Mouse (Mus musculus): ENCODE measurements around the gene Flii.

Flii gene

DNA sequence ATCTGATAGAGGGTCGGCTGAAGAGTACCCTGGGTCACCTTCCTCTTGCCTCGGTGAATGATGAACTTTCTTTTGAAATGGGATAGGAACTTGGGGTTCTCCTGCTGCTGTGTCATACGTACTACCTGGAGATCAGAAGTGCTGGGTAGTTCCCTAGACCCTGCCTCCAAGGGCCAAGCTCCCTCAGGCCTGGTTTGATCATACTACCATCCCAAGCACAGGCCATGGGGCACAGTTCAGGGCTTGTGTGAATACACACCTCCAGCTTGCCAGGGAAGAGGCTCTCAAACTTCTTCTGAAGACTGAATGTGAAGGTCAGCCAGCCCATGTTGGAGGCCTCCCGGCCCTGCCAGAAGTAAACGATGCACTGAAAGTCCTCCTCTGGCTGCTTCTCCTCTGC, 11.2 kb downstream of the Flii start:
- DNase-seq (ENCODE audit: low spot score) = no peak

DNA sequence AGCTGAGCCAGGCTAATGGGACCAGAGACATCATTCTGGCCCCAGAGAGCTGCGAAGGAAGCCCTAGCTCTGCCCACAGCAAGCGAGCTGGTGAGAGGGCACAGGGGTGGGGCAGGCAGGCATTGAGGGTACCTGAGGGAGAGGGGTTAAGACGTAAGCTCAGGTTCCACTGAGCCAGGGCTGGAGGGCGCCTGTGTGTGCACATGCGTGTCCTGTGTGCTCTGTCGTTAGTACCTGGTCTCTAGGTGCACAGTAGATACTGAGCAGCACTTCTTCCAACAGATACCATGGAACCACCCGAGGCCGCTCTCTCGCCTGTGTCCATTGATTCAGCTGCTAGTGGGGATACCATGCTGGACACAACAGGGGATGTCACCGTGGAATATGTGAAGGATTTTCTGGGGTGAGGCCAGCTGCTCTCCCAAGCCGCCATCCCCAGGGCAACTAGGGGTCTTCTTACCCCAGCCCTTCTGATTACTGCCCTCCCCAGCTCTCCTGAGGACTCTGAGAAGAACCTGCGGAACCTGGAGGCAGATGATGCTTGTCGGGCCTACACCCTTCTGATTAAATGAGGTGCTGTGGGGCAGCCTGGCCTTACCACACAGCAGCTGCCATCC, 14.3 kb downstream of the Flii start:
- no peak for DNase-seq (ENCODE audit: low spot score)

DNA sequence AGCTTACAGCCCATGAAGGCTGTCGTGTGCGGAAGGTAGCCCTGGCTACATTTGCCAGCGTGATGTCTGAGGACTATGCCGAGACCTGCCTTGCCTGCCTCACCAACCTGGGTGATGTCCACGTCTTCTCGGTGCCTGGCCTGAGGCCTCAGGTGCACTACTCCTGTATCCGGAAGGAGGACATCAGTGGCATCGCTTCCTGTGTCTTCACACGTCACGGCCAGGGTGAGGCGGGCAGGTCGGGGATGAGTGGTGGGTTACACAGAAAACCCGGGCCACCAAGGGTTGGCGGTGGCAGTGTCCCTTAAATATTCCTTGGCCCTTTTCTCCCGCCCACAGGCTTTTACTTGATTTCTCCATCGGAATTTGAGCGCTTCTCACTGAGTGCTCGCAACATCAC, 15.0 kb downstream of the Flii start:
- DNase-seq (ENCODE audit: low spot score) = no peak

DNA sequence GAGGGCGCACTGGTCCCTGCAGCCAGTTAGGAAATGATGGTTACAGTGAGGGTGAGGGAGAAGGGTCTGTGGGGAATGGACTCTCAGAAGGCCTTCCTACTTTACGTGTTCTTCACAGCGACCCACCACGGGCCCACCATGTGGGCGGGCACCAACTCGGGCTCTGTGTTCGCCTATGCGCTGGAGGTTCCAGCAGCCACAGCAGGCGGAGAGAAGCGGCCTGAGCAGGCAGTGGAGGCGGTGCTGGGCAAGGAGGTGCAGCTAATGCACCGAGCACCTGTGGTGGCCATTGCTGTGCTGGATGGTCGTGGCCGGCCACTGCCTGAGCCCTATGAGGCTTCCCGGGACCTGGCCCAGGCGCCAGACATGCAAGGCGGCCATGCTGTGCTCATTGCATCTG, 15.8 kb downstream of the Flii start:
- no peak for DNase-seq (ENCODE audit: low spot score)

DNA sequence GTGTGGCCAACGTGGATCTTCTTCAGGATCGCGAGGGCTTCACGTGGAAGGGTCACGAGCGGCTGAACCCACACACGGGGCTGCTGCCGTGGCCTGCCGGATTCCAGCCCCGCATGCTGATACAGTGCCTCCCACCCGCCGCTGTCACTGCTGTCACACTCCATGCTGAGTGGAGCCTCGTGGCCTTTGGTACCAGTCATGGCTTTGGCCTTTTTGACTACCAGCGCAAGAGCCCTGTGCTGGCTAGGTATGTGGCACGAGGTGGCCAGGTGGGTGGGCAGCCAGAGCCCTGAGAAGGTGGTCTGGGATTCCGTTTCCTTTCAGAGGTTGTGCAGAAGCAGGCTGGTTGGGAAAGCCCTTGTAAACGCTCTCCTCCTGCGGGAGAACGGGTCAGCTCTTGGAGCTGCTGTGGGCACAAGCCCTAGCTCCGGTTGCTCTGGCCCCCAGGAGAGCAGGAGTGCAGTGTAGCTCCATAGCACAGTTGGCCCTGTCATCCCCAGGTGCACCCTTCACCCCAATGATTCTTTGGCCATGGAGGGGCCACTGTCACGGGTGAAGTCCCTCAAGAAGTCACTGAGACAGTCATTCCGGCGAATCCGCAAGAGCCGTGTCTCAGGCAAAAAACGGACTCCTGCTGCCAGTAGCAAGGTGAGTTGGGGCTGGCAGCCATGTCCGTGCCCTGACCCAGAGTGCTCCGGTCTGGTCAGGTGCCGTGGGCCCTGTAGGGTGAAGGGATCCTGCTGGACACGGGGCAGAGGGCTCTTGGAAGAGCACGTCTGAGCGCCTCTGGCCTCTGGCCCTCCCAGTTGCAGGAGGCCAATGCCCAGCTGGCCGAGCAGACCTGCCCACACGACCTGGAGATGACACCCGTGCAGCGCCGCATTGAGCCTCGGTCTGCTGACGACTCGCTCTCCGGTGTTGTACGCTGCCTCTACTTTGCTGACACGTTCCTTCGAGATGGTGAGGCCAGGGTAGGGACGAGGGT, 17.3 kb downstream of the Flii start:
- DNase-seq (ENCODE audit: low spot score) = no peak

DNA sequence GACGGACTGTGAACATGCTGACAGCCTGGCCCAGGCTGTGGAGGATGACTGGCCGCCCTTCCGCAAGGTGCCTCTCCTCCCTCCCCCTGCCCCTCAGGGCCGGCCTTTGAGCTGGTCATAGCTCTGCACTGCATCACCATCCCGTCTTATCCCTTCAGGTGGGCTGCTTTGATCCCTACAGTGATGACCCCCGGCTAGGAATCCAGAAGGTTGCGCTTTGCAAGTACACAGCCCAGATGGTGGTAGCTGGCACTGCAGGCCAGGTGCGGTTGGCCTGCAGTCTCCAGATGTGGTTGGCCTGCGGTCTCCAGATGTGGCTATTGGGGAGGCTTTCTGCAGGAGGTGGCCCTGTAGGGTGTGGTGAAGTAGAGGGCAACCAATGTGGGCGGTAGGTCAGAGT, 18.4 kb downstream of the Flii start:
- DNase-seq (ENCODE audit: low spot score) = no peak

DNA sequence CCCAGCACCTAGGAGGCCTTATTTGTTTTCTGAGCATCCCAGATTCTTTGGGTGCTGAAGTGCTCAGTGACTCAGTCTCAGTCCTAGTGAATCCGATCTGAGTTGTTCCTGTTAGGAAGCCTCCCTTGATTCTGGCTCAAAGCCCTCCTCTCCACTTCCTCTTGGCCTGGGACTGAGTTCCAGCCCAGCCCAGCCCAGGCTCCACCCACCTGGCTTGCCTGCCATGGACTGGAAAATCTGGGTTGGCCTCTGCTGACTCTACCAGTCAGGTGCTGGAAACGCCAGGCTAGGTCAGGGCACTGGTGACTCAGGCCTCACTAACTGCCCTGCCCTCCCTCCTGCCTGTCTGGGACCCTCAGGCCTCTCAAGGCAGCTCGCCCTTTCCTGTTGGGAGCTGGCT, 19.4 kb downstream of the Flii start:
- DNase-seq (ENCODE audit: low spot score) = peak; percentile 79

DNA sequence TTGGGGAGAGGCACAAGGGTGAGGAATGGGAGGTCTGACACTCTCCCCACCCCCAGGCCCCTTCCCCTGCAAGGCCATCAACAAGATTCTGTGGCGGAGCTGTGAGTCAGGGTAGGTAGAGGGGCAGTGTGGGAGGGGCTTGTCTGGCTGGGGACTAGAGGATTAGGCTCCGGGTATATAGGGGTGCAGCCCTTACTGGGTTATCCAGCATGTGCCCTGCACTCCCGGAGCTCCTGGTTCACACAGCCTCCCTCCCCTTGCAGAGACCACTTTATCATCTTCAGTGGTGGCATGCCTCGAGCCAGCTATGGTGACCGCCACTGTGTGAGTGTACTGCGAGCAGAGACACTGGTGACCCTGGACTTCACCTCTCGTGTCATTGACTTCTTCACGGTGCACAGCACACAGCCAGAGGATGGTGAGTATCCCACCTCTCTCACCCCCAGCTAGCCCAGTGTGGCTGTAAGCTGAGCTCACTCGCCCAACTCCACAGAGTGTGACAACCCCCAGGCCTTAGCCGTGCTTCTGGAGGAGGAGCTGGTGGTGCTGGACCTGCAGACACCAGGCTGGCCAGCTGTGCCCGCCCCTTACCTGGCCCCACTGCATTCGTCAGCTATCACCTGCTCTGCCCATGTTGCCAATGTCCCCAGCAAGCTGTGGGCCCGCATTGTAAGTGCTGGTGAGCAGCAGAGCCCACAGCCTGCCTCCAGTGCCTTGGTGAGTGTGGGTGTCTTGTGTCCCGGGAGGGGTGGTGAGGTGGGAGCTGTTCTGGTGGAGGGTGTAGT, 20.2 kb downstream of the Flii start:
- DNase-seq (ENCODE audit: low spot score) = peak; percentile 2

DNA sequence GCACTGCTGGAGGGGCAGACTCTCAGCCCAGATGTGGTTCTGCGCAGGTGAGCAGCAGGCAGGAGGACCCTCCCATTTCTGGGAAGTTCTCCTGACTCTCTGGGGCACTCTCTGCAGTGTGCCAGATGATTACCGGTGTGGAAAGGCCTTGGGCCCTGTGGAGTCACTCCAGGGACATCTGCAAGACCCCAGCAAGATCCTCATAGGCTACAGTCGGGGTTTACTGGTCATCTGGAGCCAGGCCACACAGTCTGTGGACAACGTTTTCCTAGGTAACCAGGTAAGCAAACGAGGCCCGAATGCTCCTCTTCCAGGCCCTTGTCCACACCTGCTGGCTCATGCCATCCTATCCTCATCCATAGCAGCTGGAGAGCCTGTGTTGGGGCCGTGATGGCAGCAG, 21.0 kb downstream of the Flii start:
- peak; percentile 2 for DNase-seq (ENCODE audit: low spot score)

DNA sequence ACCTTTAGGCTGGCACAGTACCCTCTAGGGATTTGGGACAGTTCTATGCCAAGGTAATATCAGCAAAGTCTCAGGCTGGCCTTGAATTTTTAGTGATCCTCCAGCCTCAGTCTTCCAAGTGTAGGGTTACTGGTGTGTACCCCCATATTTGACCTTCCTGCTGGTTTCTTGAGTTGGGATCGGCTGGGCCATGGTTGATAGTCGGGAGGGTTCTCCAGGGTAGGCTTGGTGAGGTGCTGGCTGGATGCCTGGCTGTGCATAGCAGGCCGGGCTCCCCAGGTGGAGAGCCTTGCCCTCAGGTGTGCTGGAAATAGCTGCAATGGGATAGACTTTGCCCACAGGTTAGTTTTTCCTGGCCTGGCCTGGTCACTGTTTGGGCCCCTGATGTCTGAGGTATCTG, 21.8 kb downstream of the Flii start:
- no peak for DNase-seq (ENCODE audit: low spot score)

DNA sequence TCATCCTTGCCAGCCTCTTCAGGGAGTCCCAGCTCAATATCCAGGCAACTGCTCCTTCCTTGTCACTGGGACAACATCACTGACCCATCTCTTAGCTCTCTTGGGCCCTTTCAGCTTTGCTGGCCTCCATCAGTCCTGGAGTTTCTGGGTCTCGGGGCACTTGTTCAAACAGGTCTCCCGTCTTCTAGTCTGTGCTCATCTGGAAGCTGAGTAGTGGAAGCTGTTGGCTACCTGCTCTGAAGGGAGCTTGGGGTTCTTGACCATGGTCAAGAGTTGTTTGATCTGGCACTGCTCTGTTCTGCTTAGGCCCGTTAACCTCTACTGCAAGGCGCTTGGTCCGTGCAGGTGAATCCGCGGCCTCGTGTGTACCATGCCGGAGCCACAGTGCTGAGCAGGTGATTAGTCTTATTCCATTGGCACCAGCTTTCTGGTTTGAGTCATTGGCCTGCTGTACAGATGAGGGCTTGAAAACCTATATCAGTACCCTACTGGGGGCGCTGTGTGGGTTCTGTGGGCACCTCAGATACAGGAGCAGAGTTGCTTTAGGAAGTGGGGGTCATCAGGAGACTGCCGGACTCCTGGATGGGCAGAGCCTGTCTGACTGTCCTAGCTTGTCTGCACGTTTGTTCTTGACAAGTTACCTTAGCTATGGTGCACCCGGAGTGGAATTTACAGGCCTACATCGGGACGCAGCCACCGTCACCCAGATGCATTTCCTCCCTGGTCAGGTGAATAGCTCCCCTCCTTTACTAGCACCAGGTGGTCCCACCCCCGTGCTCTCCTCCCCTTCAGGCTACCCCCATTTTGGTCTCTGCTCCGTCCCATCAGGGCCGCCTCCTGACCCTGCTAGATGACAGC, 22.8 kb downstream of the Flii start:
- peak; percentile 2 for DNase-seq (ENCODE audit: low spot score)

DNA sequence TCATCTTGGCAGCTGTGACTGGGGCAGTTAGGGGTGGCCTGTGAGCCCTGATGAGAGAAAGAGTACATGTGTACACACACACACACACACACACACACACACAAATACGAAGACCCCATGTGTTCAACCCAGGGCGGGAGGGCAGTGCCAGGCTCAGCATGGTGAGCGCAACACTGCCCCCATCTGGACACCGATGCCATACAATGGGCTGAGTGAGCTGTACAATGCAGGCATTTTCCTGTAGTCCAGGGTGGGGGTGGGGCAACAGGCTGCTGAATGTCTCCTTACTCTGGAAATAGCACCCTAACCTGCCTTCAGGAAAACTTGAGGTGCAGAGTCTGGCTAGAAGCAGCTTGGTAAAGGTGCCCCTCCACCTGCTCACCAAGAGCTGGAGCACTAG, 23.9 kb downstream of the Flii start:
- DNase-seq (ENCODE audit: low spot score) = peak; percentile 51

DNA sequence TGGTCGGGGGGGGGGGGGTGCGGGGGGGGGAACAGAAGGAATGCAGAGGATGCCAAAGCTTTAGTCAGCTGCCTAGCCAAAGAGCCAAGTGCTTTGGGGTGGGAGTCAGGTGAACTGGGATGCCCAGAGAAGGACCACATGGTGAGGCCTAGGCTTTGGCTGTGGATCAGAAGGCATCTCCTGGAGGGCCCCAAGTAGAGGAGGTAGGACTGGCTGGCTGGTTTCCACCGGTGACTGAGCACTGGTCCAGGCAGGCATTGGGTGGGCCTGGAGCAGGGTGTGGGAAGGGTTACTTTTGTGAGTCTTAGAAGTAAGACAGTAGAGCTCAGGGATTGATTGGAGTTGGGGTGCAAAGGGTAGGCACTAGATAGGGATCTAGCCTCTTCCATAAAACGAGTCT, 25.5 kb downstream of the Flii start:
- peak; percentile 5 for DNase-seq (ENCODE audit: low spot score)

DNA sequence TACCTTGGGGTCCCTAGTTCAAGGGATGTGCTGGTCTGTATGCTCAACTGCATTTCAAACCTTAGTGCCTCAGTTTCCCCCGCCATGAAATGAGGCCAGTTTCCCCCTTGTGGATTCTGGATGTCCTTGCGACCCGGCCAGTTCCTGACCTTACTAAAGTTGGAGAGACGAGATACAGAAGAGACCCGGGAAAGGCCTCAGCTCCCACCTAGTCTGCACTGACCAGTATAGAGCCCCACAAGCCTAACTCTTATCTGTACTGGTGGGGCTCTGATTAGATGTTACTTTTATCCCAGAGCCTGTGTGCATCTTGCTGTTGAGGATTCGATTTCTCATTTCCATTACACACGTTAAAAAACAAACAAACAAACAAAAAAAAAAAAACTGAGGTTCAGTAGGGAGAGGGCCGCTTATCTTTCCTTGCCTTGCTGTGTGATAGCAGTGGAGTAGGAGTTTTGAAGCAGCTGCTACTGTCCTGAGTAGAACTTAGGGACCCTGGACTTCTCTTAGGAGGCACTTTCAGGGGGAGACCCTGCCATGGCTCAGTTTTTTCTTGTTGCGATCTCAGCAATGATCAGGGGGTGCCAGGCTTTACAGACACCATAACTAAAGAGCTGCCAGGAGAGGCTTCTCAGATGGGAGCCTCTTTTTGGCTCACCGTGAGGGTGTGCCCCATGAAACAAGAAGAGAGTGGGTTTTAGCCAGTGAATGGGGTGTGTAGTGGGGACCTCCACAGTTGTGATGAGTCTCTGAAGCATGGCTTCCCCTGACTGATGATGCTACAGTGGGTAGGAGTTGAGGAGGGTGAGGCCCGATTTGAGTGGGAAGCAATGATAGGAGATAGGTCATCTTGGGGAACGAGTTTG, 26.5 kb downstream of the Flii start:
- DNase-seq (ENCODE audit: low spot score) = no peak

DNA sequence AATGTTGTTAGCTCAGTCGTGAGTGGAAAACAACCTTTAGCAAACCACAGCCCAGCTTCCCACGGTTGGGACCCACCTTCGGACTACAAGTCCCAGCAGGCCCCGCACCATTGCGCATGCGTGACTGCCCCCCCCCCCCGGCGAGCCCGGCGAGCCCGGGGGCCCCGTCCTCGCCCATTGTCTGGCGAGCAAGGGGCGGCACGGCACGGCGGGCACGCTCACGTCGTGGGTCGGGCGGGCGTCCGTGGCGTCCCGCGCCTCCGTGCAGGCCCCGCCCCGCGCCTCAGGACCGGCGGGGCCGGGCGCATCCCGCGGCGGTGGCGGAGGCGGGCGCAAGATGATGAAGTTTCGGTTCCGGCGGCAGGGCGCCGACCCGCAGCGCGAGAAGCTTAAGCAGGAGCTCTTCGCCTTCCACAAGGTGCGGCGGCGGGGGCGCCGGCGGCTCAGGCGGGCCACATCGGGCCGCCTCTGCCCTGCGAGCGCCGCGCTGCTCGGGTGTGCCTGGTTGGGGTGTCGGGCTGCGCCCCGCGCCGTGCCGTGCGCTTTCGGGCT, 27.5 kb downstream of the Flii start, which contains the start of gene Llgl1:
Llgl1 (plus strand) TSS at position 200 of the 552 bp plus-strand sequence.
- peak; percentile 75 for DNase-seq (ENCODE audit: low spot score)

DNA sequence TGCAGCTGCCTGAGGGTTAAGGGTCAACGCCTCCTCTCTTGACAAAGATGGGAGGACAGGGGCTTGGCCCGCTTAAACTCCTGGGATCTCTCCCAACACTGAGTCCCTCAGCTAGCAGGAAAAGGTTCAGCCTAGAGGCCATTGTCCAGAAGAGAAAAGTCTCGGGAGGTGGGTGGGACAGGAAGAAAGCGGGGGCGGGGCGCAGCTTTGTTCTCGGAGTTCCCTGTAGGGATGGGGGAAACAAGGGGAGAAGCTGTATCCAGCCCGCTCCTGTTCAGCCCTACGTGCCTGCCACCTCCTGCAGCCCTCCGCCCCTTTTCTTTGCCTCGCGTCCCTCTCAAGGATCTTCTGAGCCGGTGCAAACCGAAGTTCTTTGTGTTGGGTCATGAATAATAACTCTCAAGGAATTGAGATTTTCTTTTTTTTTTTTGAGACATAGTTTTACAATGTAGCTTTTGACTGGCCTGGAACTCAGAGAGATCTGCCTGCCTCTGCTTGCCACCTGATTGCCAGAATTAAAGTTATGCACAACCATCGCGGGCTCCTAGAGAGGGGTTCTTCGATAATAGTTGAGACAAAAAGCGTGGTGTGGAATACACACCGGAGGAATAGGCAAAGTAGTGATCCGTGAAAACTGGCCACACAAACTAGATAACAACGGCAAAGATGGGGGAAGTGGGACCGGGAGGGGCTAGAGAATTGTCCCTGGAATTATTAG, 28.1 kb downstream of the Flii start:
- DNase-seq (ENCODE audit: low spot score) = peak; percentile 40

DNA sequence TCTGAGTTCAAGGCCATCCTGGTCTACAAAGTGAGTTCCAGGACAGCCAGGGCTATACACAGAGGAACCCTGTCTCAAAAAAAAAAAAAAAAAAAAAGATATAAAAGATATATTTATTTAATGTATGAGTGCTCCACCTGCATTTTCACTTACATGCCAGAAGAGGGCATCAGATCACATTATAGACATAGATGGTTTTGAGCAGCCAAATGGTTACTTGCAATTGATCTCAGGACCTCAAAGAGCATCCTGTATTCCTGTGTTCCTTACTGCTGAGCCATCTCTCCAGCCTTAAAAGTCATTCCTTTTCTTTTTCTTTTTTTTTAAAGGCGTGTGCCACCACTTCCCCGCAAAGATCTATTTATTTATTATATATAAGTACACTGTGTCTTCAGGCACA, 29.5 kb downstream of the Flii start:
- no peak for DNase-seq (ENCODE audit: low spot score)

DNA sequence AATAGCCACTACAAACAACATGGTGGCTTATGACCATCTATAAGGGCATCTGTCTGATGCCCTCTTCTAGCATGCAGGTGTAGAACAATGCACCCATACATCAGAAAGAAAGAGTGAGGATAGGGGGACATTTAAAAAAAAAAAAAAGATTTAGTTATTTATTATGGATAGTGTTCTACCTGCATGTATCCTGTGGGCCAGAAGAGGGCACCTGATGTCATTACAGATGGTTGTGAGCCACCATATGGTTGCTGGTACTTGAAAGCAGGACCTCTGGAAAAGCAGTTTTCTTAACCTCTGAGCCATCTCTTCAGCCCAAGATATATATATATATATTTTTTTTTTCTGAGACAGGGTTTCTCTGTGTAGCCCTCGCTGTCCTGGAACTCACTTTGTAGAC, 30.9 kb downstream of the Flii start:
- no peak for DNase-seq (ENCODE audit: low spot score)
